Mouse (Mus musculus) neural tube, embryonic 14.5 days (tissue): ENCODE data around the gene Abraxas2. TPM values are rescaled to one million over a fixed set of nuclear protein-coding genes. Genes with fewer than 3 reads are reported as not detected.

Experiments
- ATAC-seq: fragments of 200-750 bp; cut with Nextera tagmentation; 2 replicates; pipeline ENCODE4 v1.8.0; 2017; ENCODE audit warnings: low read depth, mild to moderate bottlenecking, moderate TSS enrichment, moderate library complexity
- H3K27ac ChIP-seq: fragments of 300-500 bp; sonication (generic); 2 replicates; pipeline ENCODE4 v1.5.1; 2014; ENCODE audit warnings: low read depth, mild to moderate bottlenecking, control low read depth, low read length, moderate library complexity, mixed read lengths
- H3K27me3 ChIP-seq: fragments of 300-500 bp; sonication (generic); 2 replicates; pipeline ENCODE4 v1.6.1; 2014; ENCODE audit warnings: low read length; ENCODE audit not compliant: control insufficient read depth, insufficient read depth
- H3K36me3 ChIP-seq: fragments of 300-500 bp; sonication (generic); 2 replicates; pipeline ENCODE4 v1.6.1; 2014; ENCODE audit warnings: low read length, mixed read lengths; ENCODE audit not compliant: control insufficient read depth, insufficient read depth
- H3K4me1 ChIP-seq: fragments of 300-500 bp; sonication (generic); 2 replicates; pipeline ENCODE4 v1.6.1; 2014; ENCODE audit warnings: low read length; ENCODE audit not compliant: control insufficient read depth, insufficient read depth
- H3K4me2 ChIP-seq: fragments of 300-500 bp; sonication (generic); 2 replicates; pipeline ENCODE4 v1.6.1; 2014; ENCODE audit warnings: mild to moderate bottlenecking, low read depth, low read length, control low read depth
- H3K4me3 ChIP-seq: fragments of 300-500 bp; sonication (generic); 2 replicates; pipeline ENCODE4 v1.5.1; 2014; ENCODE audit warnings: low read depth, low read length, control low read depth, mixed read lengths
- H3K9ac ChIP-seq: fragments of 300-500 bp; sonication (generic); replicated peaks from 2 replicates; pipeline ENCODE4 v1.6.1; 2014; ENCODE audit warnings: low read depth, mild to moderate bottlenecking, control low read depth, low read length, mixed read lengths
- H3K9me3 ChIP-seq: fragments of 300-500 bp; sonication (generic); 2 replicates; pipeline ENCODE4 v1.6.1; 2016; ENCODE audit warnings: low read length; ENCODE audit not compliant: control insufficient read depth
- WGBS: fragments of 180-500 bp; shearing (Covaris S2); extraction: QIAGEN DNeasy Blood & Tissue Kit; methylation state at CpG from one replicate; pipeline ENCODE4 v1.1.7; 2014; 5-methylcytosine and 5-hydroxymethylcytosine counted together
- polyA plus RNA-seq: library from polyadenylated mRNA; unstranded; fragments of >200 nt; fragmentation: Nextera tagmentation; extraction: Ambion mirVana; gene quantifications from 2 replicates; pipeline ENCODE4 v1.2.1, GENCODE M21; 2014

Abraxas2 gene
- 42.2 and 44.1 TPM in 2 replicates for polyA plus RNA-seq

- Histone ChIP-seq H3K9ac (peak within 1 kb of the TSS; percentile 86), H3K9me3 (no peaks in the 10 kb centered on the region), H3K4me2 (peak within 1 kb of the TSS; percentile 54), H3K27me3 (no peaks in the 10 kb centered on the region), H3K4me1 (peaks cover 9% of the 10 kb centered on the region; the same call in 1 of the 2 replicates), H3K36me3 (no peaks in the 10 kb centered on the region), H3K4me3 (peak within 1 kb of the TSS; percentile 89), H3K27ac (peak within 1 kb of the TSS; percentile 77)
- WGBS: under 1% methylated on average over 52 of the region's 53 CpGs
- ATAC-seq: peak; percentile 94
These were observed at the start of gene Abraxas2 for GRCm38 (mm10) chr7:132859042-132859958. Gene Abraxas2, plus strand, starts transcription at chr7:132859225.

- Histone ChIP-seq H3K9me3 (no peaks in the 10 kb centered on the region), H3K9ac (no peak overlapping the region), H3K36me3 (no peaks in the 10 kb centered on the region), H3K4me3 (no peak overlapping the region), H3K27me3 (no peaks in the 10 kb centered on the region), H3K27ac (no peak overlapping the region), H3K4me1 (peaks cover 25% of the 10 kb centered on the region), H3K4me2 (no peak overlapping the region)
- 14% methylated on average over 6 of the region's 6 CpGs for WGBS
- no peak for ATAC-seq
These were observed 49.3 kb upstream of the Abraxas2 start for GRCm38 (mm10) chr7:132809721-132810120.

- no peaks in the 10 kb centered on the region for H3K27me3 ChIP-seq
- H3K36me3 ChIP-seq: no peaks in the 10 kb centered on the region
- no peaks in the 10 kb centered on the region for H3K9me3 ChIP-seq
- H3K4me2 ChIP-seq: peak overlapping the region; percentile 15; the same call in 1 of the 2 replicates
- no peak overlapping the region for H3K9ac ChIP-seq
- H3K27ac ChIP-seq: 0 out of 2 replicates have a peak overlapping the region, but pooled peaks have one; percentile 18
- 11% methylated on average over 6 of the region's 6 CpGs for WGBS
- H3K4me3 ChIP-seq: no peak overlapping the region
- peak; percentile 17; the same call in 1 of the 2 replicates for ATAC-seq
- H3K4me1 ChIP-seq: peaks cover 25% of the 10 kb centered on the region
These were observed 48.7 kb upstream of the Abraxas2 start for GRCm38 (mm10) chr7:132810368-132810767.

- H3K9me3 ChIP-seq: no peaks in the 10 kb centered on the region
- peaks cover 25% of the 10 kb centered on the region for H3K4me1 ChIP-seq
- ATAC-seq: peak; percentile 50; the same call in 1 of the 2 replicates
- H3K36me3 ChIP-seq: no peaks in the 10 kb centered on the region
- H3K27ac ChIP-seq: no peak overlapping the region
- 41% methylated on average over 1 of the region's 1 CpGs for WGBS
- no peak overlapping the region for H3K4me3 ChIP-seq
- peak overlapping the region; percentile 92; the same call in 1 of the 2 replicates for H3K4me2 ChIP-seq
- H3K9ac ChIP-seq: no peak overlapping the region
- no peaks in the 10 kb centered on the region for H3K27me3 ChIP-seq
These were observed 48.1 kb upstream of the Abraxas2 start for GRCm38 (mm10) chr7:132810879-132811278.

GRCm38 (mm10) chr7:132811716-132812618, 47.1 kb upstream of the Abraxas2 start:
- ATAC-seq: no peak
- Histone ChIP-seq H3K9me3 (no peaks in the 10 kb centered on the region), H3K36me3 (no peaks in the 10 kb centered on the region), H3K4me3 (peak overlapping the region; percentile 65), H3K4me2 (peak overlapping the region; percentile 92), H3K27ac (no peak overlapping the region), H3K9ac (peak overlapping the region; percentile 76), H3K27me3 (no peaks in the 10 kb centered on the region), H3K4me1 (peaks cover 22% of the 10 kb centered on the region)
- 13% methylated on average over 23 of the region's 23 CpGs for WGBS

- no peaks in the 10 kb centered on the region for H3K36me3 ChIP-seq
These were observed 46.2 kb upstream of the Abraxas2 start for GRCm38 (mm10) chr7:132812619-132813415.

GRCm38 (mm10) chr7:132813416-132814088, 45.5 kb upstream of the Abraxas2 start, which contains the start of gene Fam53b:
Gene Fam53b, minus strand, starts transcription at chr7:132813886.
- Histone ChIP-seq H3K9ac (peak within 1 kb of the TSS; percentile 76), H3K4me1 (peaks cover 19% of the 10 kb centered on the region), H3K36me3 (no peaks in the 10 kb centered on the region), H3K4me3 (peak within 1 kb of the TSS; percentile 65), H3K9me3 (no peaks in the 10 kb centered on the region), H3K27ac (peak within 1 kb of the TSS; percentile 80), H3K4me2 (peak within 1 kb of the TSS; percentile 92), H3K27me3 (no peaks in the 10 kb centered on the region)
- ATAC-seq: peak; percentile 73
- under 1% methylated on average over 69 of the region's 85 CpGs for WGBS

More at GRCm38 (mm10) chr7:132812619-132813415, 46.2 kb upstream of the Abraxas2 start:
- H3K9ac ChIP-seq: peak overlapping the region; percentile 76
- peak overlapping the region; percentile 80 for H3K27ac ChIP-seq
- no peaks in the 10 kb centered on the region for H3K9me3 ChIP-seq
- no peaks in the 10 kb centered on the region for H3K27me3 ChIP-seq
- peaks cover 19% of the 10 kb centered on the region for H3K4me1 ChIP-seq
- WGBS: under 1% methylated on average over 57 of the region's 59 CpGs
- peak; percentile 7; the same call in 1 of the 2 replicates for ATAC-seq
- peak overlapping the region; percentile 65 for H3K4me3 ChIP-seq
- H3K4me2 ChIP-seq: peak overlapping the region; percentile 92
